Mouse (Mus musculus) hindbrain, embryonic 12.5 days (tissue): ENCODE results near the gene Smad9. TPM values are rescaled to one million over a fixed set of nuclear protein-coding genes. Genes with fewer than 3 reads are reported as not detected.
A peak's percentile ranks its signal among the peaks of the same experiment; 100 is the strongest.
"Not testable (repeated sequence)": the region's sequence is repeated elsewhere in the genome, so short reads cannot be mapped to it uniquely, and the experiment has no call there.

Experiments
- ATAC-seq: fragments of 200-750 bp; cut with Nextera tagmentation; 2 replicates; pipeline ENCODE4 v1.8.0; 2017; ENCODE audit warnings: moderate TSS enrichment; ENCODE audit not compliant: low FRiP score
- H3K27ac ChIP-seq: fragments of 300-500 bp; sonication (generic); 2 replicates; pipeline ENCODE4 v1.5.1; 2016; ENCODE audit warnings: mild to moderate bottlenecking
- H3K27me3 ChIP-seq: fragments of 300-500 bp; sonication (generic); 2 replicates; pipeline ENCODE4 v1.6.1; 2016; ENCODE audit warnings: mild to moderate bottlenecking
- H3K36me3 ChIP-seq: fragments of 300-500 bp; sonication (generic); 2 replicates; pipeline ENCODE4 v1.6.1; 2016; ENCODE audit warnings: mild to moderate bottlenecking
- H3K4me1 ChIP-seq: fragments of 300-500 bp; sonication (generic); 2 replicates; pipeline ENCODE4 v1.6.1; 2016
- H3K4me2 ChIP-seq: fragments of 300-500 bp; sonication (generic); replicated peaks from 2 replicates; pipeline ENCODE4 v1.6.1; 2016; ENCODE audit warnings: mild to moderate bottlenecking
- H3K4me3 ChIP-seq: fragments of 300-500 bp; sonication (generic); 2 replicates; pipeline ENCODE4 v1.5.1; 2016; ENCODE audit warnings: mild to moderate bottlenecking
- H3K9ac ChIP-seq: fragments of 300-500 bp; sonication (generic); 2 replicates; pipeline ENCODE4 v1.6.1; 2016; ENCODE audit warnings: mild to moderate bottlenecking, moderate library complexity
- H3K9me3 ChIP-seq: fragments of 300-500 bp; sonication (generic); replicated peaks from 2 replicates; pipeline ENCODE4 v1.6.1; 2016; ENCODE audit warnings: mild to moderate bottlenecking
- WGBS: fragments of 180-500 bp; shearing (Covaris S2); methylation state at CpG from one replicate; pipeline ENCODE4 v1.1.7; 2016; 5-methylcytosine and 5-hydroxymethylcytosine counted together
- polyA plus RNA-seq: library from polyadenylated mRNA; unstranded; fragments of >200 nt; fragmentation: Nextera tagmentation; extraction: Ambion mirVana; gene quantifications from 2 replicates; pipeline ENCODE4 v1.2.1, GENCODE M21; 2016

Gene Smad9
- polyA plus RNA-seq, 1 experiment from 2014 or later, result 0.66 TPM

DNA sequence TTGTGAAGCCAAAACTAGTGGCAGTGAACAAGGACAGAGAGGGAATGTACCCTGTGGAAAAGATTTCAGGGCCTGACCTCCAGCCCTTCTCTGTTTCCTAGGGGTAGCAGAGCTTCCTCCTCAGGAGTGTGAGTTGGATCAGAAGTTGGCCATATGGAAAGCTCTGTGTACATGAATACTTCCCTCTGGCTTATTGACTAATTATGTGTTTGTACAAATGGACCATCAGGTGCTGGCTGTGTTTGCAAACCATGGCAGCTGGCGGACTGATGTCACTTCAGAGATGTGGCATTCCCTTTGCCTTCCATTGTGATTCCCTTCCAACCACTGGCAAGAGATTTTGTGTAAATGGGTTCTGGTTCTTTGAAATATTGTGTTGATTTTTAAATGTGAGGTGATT lies 5.9 kb downstream of the Smad9 start:
- H3K9me3 ChIP-seq, result no peaks in the 10 kb centered on the region
- peaks cover 10% of the 10 kb centered on the region for H3K4me1 ChIP-seq
- H3K9ac ChIP-seq, result no peak overlapping the region
- H3K27ac ChIP-seq, result no peak overlapping the region
- no peaks in the 10 kb centered on the region for H3K36me3 ChIP-seq
- WGBS, result 79% methylated on average over 1 of the region's 1 CpGs
- no peak overlapping the region for H3K4me2 ChIP-seq
- no peaks in the 10 kb centered on the region for H3K27me3 ChIP-seq
- ATAC-seq, result no peak
- H3K4me3 ChIP-seq, result no peak overlapping the region

DNA sequence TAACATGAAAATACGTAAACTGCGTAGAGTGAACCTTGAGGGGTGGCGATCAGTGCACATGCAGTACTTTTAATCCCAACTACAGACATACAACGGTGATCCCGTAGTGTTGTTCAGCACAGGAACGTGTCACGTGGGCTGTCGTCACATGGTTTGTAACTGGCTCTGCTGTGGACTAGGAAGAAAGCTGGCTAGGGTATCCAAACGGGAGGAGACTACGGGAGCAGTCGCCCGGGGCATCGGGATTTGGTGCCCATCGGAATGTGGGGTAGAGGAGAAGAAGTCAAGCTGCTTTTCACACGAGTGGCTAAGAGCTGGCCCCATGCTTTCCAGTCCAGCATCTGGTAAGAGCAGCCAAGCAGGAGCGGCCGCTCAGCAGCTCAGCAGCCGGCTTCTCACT lies 9.0 kb downstream of the Smad9 start:
- Histone ChIP-seq H3K36me3 (no peaks in the 10 kb centered on the region), H3K27ac (no peak overlapping the region), H3K27me3 (no peaks in the 10 kb centered on the region), H3K4me3 (peak overlapping the region; percentile 19; the same call in 1 of the 2 replicates), H3K9ac (no peak overlapping the region), H3K9me3 (no peaks in the 10 kb centered on the region), H3K4me1 (peaks cover 5% of the 10 kb centered on the region; the same call in 1 of the 2 replicates), H3K4me2 (peak overlapping the region; percentile 35)
- ATAC-seq, result no peak
- 60% methylated on average over 18 of the region's 18 CpGs for WGBS

DNA sequence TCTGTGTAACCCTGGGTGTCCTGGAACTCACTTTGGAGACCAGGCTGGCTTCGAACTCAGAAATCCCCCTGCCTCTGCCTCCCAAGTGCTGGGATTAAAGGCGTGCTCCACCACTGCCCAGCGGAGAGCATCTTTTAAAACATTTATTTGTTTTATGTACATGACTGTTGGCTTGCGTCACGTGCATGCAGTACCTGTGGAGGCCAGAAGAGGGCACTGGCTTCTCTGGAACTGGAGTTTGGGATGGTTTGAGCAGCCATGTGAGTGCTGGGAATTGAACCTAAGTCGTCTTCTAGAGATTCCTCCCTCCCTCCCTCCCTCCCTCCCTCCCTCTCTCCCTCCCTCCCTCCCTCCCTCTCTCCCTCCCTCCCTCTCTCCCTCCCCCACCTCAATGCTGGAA lies 10.1 kb downstream of the Smad9 start:
- H3K27me3 ChIP-seq, H3K4me2 ChIP-seq, H3K9ac ChIP-seq, ATAC-seq, H3K9me3 ChIP-seq, H3K36me3 ChIP-seq, H3K4me1 ChIP-seq, H3K27ac ChIP-seq, H3K4me3 ChIP-seq: not testable (repeated sequence)
- 89% methylated on average over 6 of the region's 6 CpGs for WGBS

DNA sequence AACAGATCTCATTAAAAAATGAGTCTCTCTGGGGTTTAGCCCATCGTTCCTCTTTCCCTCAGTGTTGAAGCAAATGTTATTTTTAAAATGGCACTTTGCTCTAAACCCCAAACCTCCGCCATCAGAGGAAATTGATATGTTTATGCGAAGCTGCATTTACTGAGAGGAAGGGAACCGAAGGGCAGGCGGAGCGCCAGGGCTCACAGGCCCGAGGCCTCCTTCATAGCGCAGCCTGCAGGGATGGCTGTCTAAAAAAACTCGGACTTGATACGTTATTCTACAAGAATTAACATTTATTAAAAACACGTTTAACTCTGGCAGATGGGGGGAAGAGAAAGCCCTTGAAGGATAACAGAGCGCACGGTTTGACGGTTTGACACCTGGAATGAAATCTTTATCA lies 10.7 kb downstream of the Smad9 start:
- Histone ChIP-seq H3K4me2 (no peak overlapping the region), H3K4me1 (peaks cover 1% of the 10 kb centered on the region; the same call in 1 of the 2 replicates), H3K27ac (no peak overlapping the region), H3K36me3 (no peaks in the 10 kb centered on the region), H3K9ac (no peak overlapping the region), H3K4me3 (no peak overlapping the region), H3K9me3 (no peaks in the 10 kb centered on the region), H3K27me3 (no peaks in the 10 kb centered on the region)
- WGBS, result 75% methylated on average over 14 of the region's 14 CpGs
- no peak for ATAC-seq

DNA sequence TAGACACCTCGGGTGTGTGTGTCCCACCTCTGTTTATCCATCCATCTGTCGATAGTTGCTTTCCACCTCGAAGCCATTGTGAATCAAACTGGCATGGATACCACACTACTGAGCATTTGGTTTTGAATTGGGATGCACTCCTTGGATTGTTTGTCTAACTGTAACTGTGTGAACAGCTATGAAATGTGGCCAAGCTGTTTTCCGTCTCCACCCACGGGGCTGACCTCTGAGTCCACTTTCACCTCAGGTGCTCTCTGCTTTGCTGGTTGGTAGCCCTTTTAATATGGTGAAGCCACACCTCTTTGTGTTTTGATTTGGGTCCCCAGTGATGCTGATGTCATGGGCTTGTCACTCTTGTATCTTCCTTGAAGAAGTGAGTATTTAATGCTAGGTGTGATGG lies 11.4 kb downstream of the Smad9 start:
- H3K4me2 ChIP-seq, result no peak overlapping the region
- no peak overlapping the region for H3K4me3 ChIP-seq
- WGBS, result 92% methylated on average over 5 of the region's 5 CpGs
- H3K27ac ChIP-seq, result no peak overlapping the region
- H3K9me3 ChIP-seq, result no peaks in the 10 kb centered on the region
- no peak for ATAC-seq
- no peaks in the 10 kb centered on the region for H3K4me1 ChIP-seq
- no peaks in the 10 kb centered on the region for H3K27me3 ChIP-seq
- no peak overlapping the region for H3K9ac ChIP-seq
- H3K36me3 ChIP-seq, result no peaks in the 10 kb centered on the region

DNA sequence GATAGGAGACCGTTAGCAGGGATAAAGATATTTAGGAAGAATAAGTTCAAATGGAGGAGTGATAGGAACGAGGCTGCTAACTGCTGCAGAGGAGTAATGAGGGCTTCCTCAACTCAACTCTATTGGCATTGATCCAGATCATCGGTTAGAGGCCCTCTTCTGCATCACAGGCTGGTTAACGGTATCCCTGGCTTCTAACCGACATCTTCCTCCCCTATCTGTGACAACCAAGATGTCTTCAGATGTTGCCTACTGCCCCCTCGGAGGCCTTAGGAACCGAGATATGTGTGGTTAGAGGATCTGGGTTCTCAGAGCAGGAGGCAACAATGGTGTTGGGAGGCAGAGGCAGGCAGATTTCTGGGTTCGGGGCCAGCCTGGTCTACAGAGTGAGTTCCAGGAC lies 13.2 kb downstream of the Smad9 start:
- Histone ChIP-seq H3K9me3 (peaks cover 2% of the 10 kb centered on the region; the same call in 1 of the 2 replicates), H3K4me3 (no peak overlapping the region), H3K9ac (no peak overlapping the region), H3K27me3 (no peaks in the 10 kb centered on the region), H3K36me3 (no peaks in the 10 kb centered on the region), H3K4me2 (no peak overlapping the region), H3K27ac (no peak overlapping the region), H3K4me1 (no peaks in the 10 kb centered on the region)
- 90% methylated on average over 8 of the region's 8 CpGs for WGBS
- no peak for ATAC-seq

DNA sequence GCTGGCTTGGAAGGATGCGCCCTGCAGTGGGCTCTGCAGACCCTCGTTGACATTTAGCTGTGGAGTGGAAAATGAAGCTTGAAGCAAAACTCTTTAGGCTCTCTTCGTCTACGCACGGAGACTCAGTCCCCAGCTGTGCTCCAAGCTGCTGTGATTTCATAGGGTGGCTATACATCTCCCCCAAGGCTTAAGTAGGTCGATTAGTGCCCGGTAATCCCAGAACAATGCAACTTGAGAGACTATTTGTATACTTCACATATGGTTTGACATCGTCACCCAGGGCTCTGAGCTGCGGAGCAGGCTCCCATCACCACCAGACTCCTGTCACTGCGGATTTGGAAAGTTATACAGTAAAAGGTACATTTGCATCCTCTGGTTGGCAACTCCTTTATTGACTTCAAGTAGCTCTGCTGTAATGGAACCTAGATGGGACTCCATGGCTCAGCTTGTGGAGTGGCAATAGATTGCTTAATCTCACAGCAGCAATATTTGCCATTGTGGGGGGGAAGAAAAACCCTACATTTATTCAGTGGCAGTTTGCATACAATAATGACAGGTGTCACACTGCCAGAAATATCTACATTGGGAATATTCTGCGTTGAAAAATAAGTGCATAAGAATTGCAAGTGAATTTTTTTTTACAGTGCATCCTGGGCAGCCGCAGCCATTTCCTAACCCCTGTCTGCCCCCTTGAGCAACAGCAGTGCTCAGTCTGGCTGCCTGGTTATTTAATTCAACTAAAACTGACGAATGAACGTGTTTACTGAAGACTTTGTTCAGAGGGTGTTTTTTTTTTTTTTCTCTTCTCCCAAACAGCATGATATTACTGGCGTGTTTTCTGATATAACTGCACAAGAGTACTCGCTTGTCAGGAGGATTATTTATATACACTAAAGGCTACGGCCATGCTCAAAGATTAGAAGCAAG lies 14.2 kb downstream of the Smad9 start:
- WGBS, result 76% methylated on average over 17 of the region's 17 CpGs
- no peak for ATAC-seq
- no peak overlapping the region for H3K4me2 ChIP-seq
- no peak overlapping the region for H3K27ac ChIP-seq
- H3K36me3 ChIP-seq, result no peaks in the 10 kb centered on the region
- H3K27me3 ChIP-seq, result no peaks in the 10 kb centered on the region
- H3K9ac ChIP-seq, result no peak overlapping the region
- H3K9me3 ChIP-seq, result peaks cover 4% of the 10 kb centered on the region; the same call in 1 of the 2 replicates
- no peaks in the 10 kb centered on the region for H3K4me1 ChIP-seq
- H3K4me3 ChIP-seq, result no peak overlapping the region

DNA sequence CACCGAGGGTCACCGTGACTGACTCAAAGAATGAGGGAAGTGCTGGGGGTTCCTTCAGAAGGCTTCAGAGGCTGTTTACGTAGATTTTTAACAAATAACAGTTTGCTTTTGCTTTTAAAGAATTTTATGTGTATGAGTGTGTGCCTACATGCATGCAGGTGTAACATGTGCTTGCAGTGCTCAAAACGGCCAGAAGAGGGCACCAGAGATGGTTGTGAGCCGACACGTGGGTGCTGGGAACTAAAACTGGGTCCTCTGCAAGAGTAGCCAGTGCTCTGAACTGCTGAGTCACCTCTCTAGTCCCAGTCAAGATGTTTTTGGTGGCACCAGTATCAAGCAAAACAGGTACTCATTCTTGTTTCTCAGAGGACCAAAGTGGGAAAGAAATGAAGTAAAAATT lies 18.2 kb downstream of the Smad9 start:
- no peak for ATAC-seq
- no peaks in the 10 kb centered on the region for H3K27me3 ChIP-seq
- 77% methylated on average over 6 of the region's 6 CpGs for WGBS

DNA sequence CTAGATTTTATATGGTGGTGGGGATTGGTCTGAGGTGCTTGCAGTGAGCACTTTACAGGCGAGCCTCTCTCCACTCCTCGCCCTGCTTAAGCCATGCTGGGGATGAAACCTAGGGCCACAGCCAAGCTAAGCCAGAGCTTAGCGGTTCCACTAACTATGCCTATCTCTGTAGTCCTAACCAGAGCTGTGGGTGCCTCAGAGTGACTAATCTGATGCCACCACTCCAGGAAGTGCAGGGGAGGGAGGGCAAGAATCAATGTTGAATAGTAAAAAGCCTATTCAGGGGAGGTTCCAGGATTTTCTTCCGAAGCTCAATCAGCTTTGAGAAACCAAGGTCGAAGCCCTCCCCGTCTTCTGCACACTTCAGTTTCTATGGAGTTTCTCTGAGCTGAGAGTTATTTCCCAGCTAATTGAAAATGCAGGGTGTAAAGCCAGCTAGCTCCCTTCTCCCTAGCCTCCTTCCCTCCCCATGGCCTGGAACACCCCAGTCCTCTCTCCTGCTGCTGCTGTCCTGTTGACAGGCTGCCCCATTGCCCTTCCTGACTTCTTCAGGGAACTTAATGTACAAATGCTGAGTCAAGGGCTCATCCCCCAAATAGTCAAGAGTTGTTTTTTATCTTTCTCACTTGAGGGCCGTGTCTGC lies 20.7 kb downstream of the Smad9 start:
- H3K27ac ChIP-seq, result no peak overlapping the region
- peaks cover 4% of the 10 kb centered on the region; the same call in 1 of the 2 replicates for H3K9me3 ChIP-seq
- WGBS, result 70% methylated on average over 7 of the region's 7 CpGs
- no peaks in the 10 kb centered on the region for H3K4me1 ChIP-seq
- no peak overlapping the region for H3K4me2 ChIP-seq
- no peak for ATAC-seq
- no peaks in the 10 kb centered on the region for H3K27me3 ChIP-seq
- H3K4me3 ChIP-seq, result no peak overlapping the region
- no peaks in the 10 kb centered on the region for H3K36me3 ChIP-seq
- no peak overlapping the region for H3K9ac ChIP-seq

More for the DNA sequence above, 18.2 kb downstream of the Smad9 start:
- Histone ChIP-seq H3K9me3 (peaks cover 4% of the 10 kb centered on the region; the same call in 1 of the 2 replicates), H3K36me3 (no peaks in the 10 kb centered on the region), H3K4me2 (no peak overlapping the region), H3K4me3 (no peak overlapping the region), H3K4me1 (no peaks in the 10 kb centered on the region), H3K27ac (no peak overlapping the region), H3K9ac (no peak overlapping the region)

DNA sequence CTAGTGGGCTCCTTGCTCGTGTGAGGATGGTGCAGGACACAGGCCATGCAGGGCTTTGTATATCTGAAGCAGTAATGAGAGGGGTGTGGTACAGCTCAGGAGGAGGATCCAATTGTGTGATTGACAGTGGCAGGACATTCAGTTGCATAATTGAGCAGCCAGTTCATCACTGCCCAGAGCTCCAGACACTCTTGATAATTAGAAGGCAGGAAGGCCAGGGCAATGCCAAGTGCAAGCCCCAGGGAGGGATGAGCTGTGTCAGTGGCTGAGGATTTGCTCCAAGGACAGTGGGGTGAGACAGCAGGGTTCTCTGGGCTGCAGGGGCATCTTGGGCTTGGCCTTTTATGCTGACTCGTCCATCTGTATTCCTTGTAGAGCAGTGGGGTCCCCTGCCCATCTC lies 35.2 kb downstream of the Smad9 start:
- H3K27ac ChIP-seq, result no peak overlapping the region
- H3K4me2 ChIP-seq, result no peak overlapping the region
- no peak overlapping the region for H3K9ac ChIP-seq
- peaks cover 7% of the 10 kb centered on the region; the same call in 1 of the 2 replicates for H3K9me3 ChIP-seq
- H3K4me1 ChIP-seq, result no peaks in the 10 kb centered on the region
- 46% methylated on average over 2 of the region's 2 CpGs for WGBS
- H3K4me3 ChIP-seq, result no peak overlapping the region
- H3K36me3 ChIP-seq, result no peaks in the 10 kb centered on the region; the same call in 1 of the 2 replicates
- H3K27me3 ChIP-seq, result no peaks in the 10 kb centered on the region
- no peak for ATAC-seq

DNA sequence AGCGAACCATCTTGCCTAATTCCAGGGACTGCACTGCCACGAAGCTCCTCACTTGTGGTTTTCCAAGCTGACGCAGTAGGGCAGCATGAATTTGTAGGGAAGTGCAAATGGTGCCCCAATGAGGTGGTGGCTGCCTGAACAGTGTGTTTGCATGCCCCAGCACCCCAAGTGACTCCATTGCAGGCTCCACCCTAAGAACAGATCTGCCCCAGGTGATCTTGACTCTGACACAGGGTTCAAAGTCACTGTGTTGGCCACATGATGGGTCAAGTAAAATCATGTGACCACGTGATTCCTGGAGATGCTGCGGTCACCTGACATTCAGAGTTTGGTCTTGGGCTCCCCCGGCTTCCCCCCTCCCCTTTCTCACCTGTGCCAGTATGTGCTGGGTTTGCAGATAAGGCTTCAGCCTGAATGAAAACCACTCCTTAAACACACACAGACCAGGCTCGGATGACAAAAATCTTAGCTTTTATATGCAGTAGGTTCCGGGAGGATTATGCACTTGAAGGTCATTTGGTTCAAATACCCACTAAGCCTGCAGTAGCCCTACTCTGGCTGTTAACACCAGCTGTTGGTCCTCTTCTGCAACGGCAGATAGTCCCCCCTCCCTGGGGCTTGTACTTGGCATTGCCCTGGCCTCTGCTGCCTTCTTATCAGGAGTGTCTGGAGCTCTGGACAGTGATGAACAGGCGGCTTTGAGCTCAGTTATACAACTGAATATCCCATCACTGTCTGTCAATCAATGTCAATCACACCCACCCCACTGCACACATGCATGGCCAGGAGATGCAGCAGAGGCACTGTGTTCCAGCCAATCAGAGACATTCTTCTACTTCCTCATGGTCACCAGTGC lies 36.7 kb downstream of the Smad9 start:
- H3K9me3 ChIP-seq, result peaks cover 7% of the 10 kb centered on the region; the same call in 1 of the 2 replicates
- 80% methylated on average over 10 of the region's 10 CpGs for WGBS
- no peak overlapping the region for H3K4me2 ChIP-seq
- ATAC-seq, result no peak
- no peaks in the 10 kb centered on the region for H3K4me1 ChIP-seq
- no peaks in the 10 kb centered on the region for H3K27me3 ChIP-seq
- no peaks in the 10 kb centered on the region; the same call in 1 of the 2 replicates for H3K36me3 ChIP-seq
- H3K27ac ChIP-seq, result no peak overlapping the region
- no peak overlapping the region for H3K9ac ChIP-seq
- H3K4me3 ChIP-seq, result no peak overlapping the region

DNA sequence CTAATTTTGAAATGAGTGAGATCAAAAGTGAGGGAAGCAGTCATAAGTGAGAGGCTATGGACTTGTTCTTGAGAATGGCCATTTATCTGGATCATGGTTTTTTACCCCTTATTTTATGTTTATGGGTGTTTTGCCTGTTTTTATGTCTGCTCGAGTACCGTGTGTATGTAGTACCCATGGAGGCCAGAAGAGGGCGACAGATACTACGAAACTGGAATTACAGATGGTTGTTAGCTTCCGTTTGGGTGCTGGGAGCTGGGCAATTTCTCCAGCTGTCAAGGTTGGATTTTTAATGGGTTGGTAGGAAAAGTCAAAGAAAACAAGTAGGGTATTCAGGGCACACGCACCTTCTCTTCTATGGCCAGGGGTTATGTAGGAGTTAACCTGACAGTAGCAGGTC lies 38.4 kb downstream of the Smad9 start:
- Histone ChIP-seq H3K36me3 (no peaks in the 10 kb centered on the region; the same call in 1 of the 2 replicates), H3K9me3 (peaks cover 7% of the 10 kb centered on the region; the same call in 1 of the 2 replicates), H3K4me1 (no peaks in the 10 kb centered on the region), H3K27me3 (no peaks in the 10 kb centered on the region), H3K9ac (no peak overlapping the region), H3K4me3 (no peak overlapping the region), H3K4me2 (no peak overlapping the region), H3K27ac (no peak overlapping the region)
- 84% methylated on average over 6 of the region's 6 CpGs for WGBS
- no peak for ATAC-seq
